Mouse (Mus musculus): ENCODE data around the gene Cdkal1. TPM values are rescaled to one million over a fixed set of nuclear protein-coding genes. Genes with fewer than 3 reads are reported as not detected.

Cdkal1 gene
- polyA plus RNA-seq (2015; fragmentation: Nextera tagmentation; extraction: Ambion mirVana): 19.1 and 22.9 TPM in 2 replicates

DNA sequence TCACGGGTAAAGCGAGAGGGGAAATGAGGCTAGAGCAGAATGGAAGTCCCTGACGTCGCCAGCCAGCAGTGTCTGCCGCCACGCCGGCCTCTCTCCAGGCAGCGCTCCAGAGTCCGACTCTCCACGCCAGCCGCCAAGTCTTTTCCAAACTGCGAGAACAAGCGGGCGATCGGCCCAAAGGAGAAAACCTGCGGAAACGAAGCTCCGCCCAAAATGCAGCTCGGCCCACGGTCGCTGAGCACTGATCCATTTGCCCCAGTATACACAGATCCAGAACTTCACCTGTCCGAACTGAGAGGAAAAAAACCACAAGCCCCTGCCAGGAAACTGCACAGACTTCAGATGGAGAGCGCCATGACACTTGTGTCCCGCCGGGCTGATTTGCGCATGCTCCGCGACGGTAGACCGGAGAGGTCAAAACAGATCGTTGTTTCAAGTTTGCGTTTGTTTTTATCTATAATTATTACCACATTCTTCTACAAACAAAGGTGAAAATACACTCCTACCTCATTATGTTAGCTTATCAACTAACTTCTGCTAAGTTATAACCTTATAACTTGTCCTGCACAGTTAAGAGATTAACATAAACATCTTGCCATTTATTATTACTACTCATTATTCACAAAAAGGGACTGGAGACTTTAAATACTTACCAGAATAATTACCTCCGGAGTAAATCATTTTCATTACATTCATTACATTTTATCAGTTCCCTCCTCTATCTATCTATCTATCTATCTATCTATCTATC lies at the start of gene Cdkal1:
Gene Cdkal1 (minus strand): TSS at position 394 of the 751 bp plus-strand sequence.

Other genes with a start within 250 kb of the Cdkal1 start
- 2.6 and 4.7 TPM in 2 replicates for gene E2f3, start 130.4 kb upstream of the Cdkal1 start, polyA plus RNA-seq (2015; fragmentation: Nextera tagmentation; extraction: Ambion mirVana)